8 mouse cellular contexts compared by ENCODE assay signal in the genomic region with DNA sequence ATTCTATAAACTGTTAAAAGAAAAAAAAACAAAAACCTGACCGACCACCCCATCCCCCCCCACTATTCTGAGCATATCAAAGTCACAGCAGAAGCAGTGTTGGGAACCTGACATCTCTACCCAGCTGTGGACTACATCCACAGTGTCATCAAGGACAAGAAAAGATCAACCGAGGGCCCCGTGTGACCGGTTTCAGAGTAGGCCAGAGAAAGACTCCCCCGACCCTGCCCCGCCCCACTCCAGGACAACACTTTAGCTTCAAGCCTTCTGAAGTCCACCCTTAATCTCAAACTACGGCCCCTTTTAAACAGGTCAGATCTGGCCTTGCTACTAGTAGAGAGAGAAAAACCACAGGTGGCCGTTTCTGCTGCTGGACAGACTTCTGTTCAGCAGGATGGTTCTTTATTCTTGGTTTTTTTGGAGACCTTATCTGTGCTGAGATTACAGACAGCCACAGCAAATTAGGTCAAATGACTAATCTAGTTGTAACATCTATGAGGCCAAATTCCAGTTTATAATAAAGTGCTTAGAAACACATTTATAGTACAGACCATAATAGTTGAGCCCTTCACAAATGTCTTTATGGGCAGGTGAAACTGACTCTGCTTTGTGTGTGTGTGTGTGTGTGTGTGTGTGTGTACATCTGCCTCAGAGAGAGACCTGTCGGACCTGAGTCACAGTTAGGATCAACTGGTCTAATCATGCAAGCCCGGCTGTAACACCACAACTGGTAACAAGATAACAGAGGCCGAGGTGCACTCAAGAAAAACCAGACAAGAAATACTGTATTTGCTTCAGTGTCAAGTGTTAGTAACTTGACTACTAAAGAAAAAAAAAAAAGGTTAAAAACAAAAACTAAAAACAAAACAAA. TPM values are rescaled to one million over a fixed set of nuclear protein-coding genes. Genes with fewer than 3 reads are reported as not detected.
DNase-seq lines count a peak whose midpoint lies in the region; ATAC-seq lines count a peak whose summit lies in the region.

No protein-coding gene starts in this region.

- H3K27ac ChIP-seq in heart, embryonic 15.5 days = peak overlapping the region; percentile 100
- peak overlapping the region; percentile 27; the same call in 1 of the 2 replicates for H3K27ac ChIP-seq in limb, embryonic 15.5 days
- peak overlapping the region; percentile 40; the same call in 1 of the 2 replicates for H3K27ac ChIP-seq in stomach, embryonic 14.5 days (ENCODE audit: low read length)

- H3K9me3 ChIP-seq in heart, embryonic 15.5 days (replicated peaks) = no peaks in the 10 kb centered on the region
- no peaks in the 10 kb centered on the region for H3K9me3 ChIP-seq in limb, embryonic 15.5 days
- H3K9me3 ChIP-seq in stomach, embryonic 14.5 days (ENCODE audit: control insufficient read depth, low read depth, low read length) = no peaks in the 10 kb centered on the region

- H3K4me1 ChIP-seq in heart, embryonic 15.5 days (replicated peaks) = peaks cover 39% of the 10 kb centered on the region
- H3K4me1 ChIP-seq in limb, embryonic 15.5 days = peaks cover 50% of the 10 kb centered on the region
- peaks cover 26% of the 10 kb centered on the region; the same call in 1 of the 2 replicates for H3K4me1 ChIP-seq in stomach, embryonic 14.5 days (ENCODE audit: control insufficient read depth, insufficient read depth, low read length)

- H3K4me2 ChIP-seq in heart, embryonic 15.5 days = peak overlapping the region; percentile 84
- H3K4me2 ChIP-seq in limb, embryonic 15.5 days = peak overlapping the region; percentile 73
- H3K4me2 ChIP-seq in stomach, embryonic 14.5 days (replicated peaks; ENCODE audit: low read depth, low read length) = peak overlapping the region; percentile 98

- peak overlapping the region; percentile 98 for H3K9ac ChIP-seq in heart, embryonic 15.5 days
- peak overlapping the region; percentile 26; the same call in 1 of the 2 replicates for H3K9ac ChIP-seq in limb, embryonic 15.5 days
- peak overlapping the region; percentile 100 for H3K9ac ChIP-seq in stomach, embryonic 14.5 days (replicated peaks; ENCODE audit: low read depth, low read length)

- intact Hi-C loops in gastrocnemius, postnatal 36 days (cut with DNase I) = no loop called here

- H3K4me3 ChIP-seq in heart, embryonic 15.5 days = peak overlapping the region; percentile 92
- H3K4me3 ChIP-seq in limb, embryonic 15.5 days = peak overlapping the region; percentile 82
- peak overlapping the region; percentile 100 for H3K4me3 ChIP-seq in stomach, embryonic 14.5 days (ENCODE audit: low read depth, low read length)

- no peak for ATAC-seq in heart, embryonic 15.5 days (replicated peaks; ENCODE audit: insufficient number of reproducible peaks, insufficient read depth, low FRiP score, low read depth)
- no peak for ATAC-seq in limb, embryonic 15.5 days (ENCODE audit: insufficient number of reproducible peaks, low FRiP score, low TSS enrichment, low read depth)
- ATAC-seq in stomach, embryonic 14.5 days (ENCODE audit: insufficient number of reproducible peaks, insufficient read depth, low FRiP score, low read depth) = no peak

- 0 out of 2 replicates have a peak, but pooled peaks cover 7% of the 10 kb centered on the region for H3K36me3 ChIP-seq in heart, embryonic 15.5 days
- peaks cover 9% of the 10 kb centered on the region; the same call in 1 of the 2 replicates for H3K36me3 ChIP-seq in limb, embryonic 15.5 days
- H3K36me3 ChIP-seq in stomach, embryonic 14.5 days (ENCODE audit: control insufficient read depth, insufficient read depth, low read length) = peaks cover 31% of the 10 kb centered on the region

- WGBS in heart, embryonic 15.5 days = 4% methylated on average over 11 of the region's 11 CpGs
- WGBS in limb, embryonic 15.5 days = 8% methylated on average over 11 of the region's 11 CpGs
- 10% methylated on average over 11 of the region's 11 CpGs for WGBS in stomach, embryonic 14.5 days

- H3K27me3 ChIP-seq in heart, embryonic 15.5 days = no peaks in the 10 kb centered on the region
- no peaks in the 10 kb centered on the region for H3K27me3 ChIP-seq in limb, embryonic 15.5 days
- no peaks in the 10 kb centered on the region for H3K27me3 ChIP-seq in stomach, embryonic 14.5 days (ENCODE audit: control insufficient read depth, insufficient read depth, low read length)

- peak; percentile 57 for DNase-seq in adrenal gland, postnatal 10 days
- DNase-seq in adrenal gland, adult 8-10 months = no peak
- DNase-seq in adrenal gland, postnatal 36 days = peak; percentile 39 to 48
- DNase-seq in gastrocnemius, postnatal 36 days = no peak
- DNase-seq in frontal cortex, postnatal 10 days (ENCODE audit: low spot score in 2 of 2) = no peak

RNA-seq across cellular contexts. Expression of a gene that starts 4.9 kb away (rescaled TPM):
- total RNA-seq in adrenal gland, postnatal 10 days (2021) = 100 to 1,000 TPM in 1 of 2 experiments, 10 to 100 TPM in 1; 91.0 to 110 TPM
- total RNA-seq in adrenal gland, adult 8-10 months (2022) = 100 to 1,000 TPM in 2 of 4 experiments, 10 to 100 TPM in 2; 74.4 to 129 (median 98.9) TPM
- 100 to 1,000 TPM in 1 of 2 experiments, 10 to 100 TPM in 1; 89.7 to 114 TPM for total RNA-seq in adrenal gland, postnatal 36 days (2021)
- 10.3 and 10.4 TPM in 2 replicates for polyA plus RNA-seq in heart, embryonic 15.5 days (2015; fragmentation: Nextera tagmentation; extraction: Ambion mirVana)
- 11.0 and 12.8 TPM in 2 replicates for polyA plus RNA-seq in limb, embryonic 15.5 days (2015; fragmentation: Nextera tagmentation; extraction: Ambion mirVana)
- 9.7 and 10.0 TPM in 2 replicates for polyA plus RNA-seq in stomach, embryonic 14.5 days (2014; fragmentation: Nextera tagmentation; extraction: Ambion mirVana)
- total RNA-seq in gastrocnemius, postnatal 36 days (2021) = 10 to 100 TPM; 26.5 to 30.1 TPM

Comparison
In these comparisons a context has a peak if more than half of its experiments do, and no peak if none do; other contexts are left out.
1. DNase-seq: peak in adrenal gland, postnatal 10 days (single experiment) and adrenal gland, postnatal 36 days (2 of 2); none in adrenal gland, adult 8-10 months (single experiment), gastrocnemius, postnatal 36 days (0 of 2) and frontal cortex, postnatal 10 days (0 of 2).
2. H3K27ac ChIP-seq: peak in every context shown above with its lines; median percentile 100 in heart, embryonic 15.5 days; 40 in stomach, embryonic 14.5 days; 27 in limb, embryonic 15.5 days.
3. H3K9ac ChIP-seq: peak in every context shown above with its lines; median percentile 100 in stomach, embryonic 14.5 days; 98 in heart, embryonic 15.5 days; 26 in limb, embryonic 15.5 days.
4. Peak in every context shown above with its lines, with median percentiles within 50 percentile points of each other: H3K4me2 ChIP-seq and H3K4me3 ChIP-seq.